Mouse (Mus musculus): Measurements from ENCODE around the gene Tas2r106. TPM values are rescaled to one million over a fixed set of nuclear protein-coding genes. Genes with fewer than 3 reads are reported as not detected.

Tas2r106 gene
- total and polyA plus RNA-seq, 2 experiments from 2014 or later, result not detected

DNA sequence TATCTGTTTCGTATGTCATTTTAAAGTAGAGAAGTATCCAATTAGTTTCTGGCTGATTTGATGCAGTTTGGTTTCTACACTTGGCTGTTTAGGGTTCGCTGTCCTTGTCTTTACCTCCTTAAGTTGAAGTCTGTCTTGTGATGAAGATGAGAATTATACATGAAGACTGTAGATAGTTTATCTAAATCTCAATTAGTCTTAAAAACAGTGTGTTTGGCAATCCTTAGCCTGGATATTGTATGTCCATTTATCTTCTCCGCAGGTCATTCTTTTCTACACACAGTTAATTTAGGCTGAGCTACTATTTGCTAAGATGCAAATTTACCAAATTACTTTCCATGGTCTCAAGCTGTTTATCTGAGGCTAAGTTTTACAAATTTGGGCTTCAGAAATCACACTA, 47.9 kb downstream of the Tas2r106 start, which contains the start of gene Tas2r130:
TSS of gene Tas2r130 (minus strand) at position 101 of the 400 bp plus-strand sequence.
- H3K4me2 ChIP-seq (ENCODE audit: low read depth, low read length), result no peak within 1 kb of the TSS
- H3K36me3 ChIP-seq (replicated peaks; ENCODE audit: control insufficient read depth, insufficient read depth, low read length), result no peaks in the 10 kb centered on the region
- no peak within 1 kb of the TSS for H3K9ac ChIP-seq (replicated peaks; ENCODE audit: low read depth, low read length)
- no peak for TF ChIP-seq CTCF (IDR thresholded peaks at IDR 0.05; ENCODE audit: low read depth)
- TF ChIP-seq EP300 (IDR thresholded peaks at IDR 0.05; ENCODE audit: low read depth), result no peak
- H3K27me3 ChIP-seq (ENCODE audit: control insufficient read depth, insufficient read depth, low read length), result no peaks in the 10 kb centered on the region
- H3K4me3 ChIP-seq (ENCODE audit: low read depth, low read length), result no peak within 1 kb of the TSS
- ATAC-seq (ENCODE audit: insufficient read depth, low read depth) (no peak), DNase-seq (ENCODE audit: low spot score) (no peak)
- H3K27ac ChIP-seq (ENCODE audit: low read depth), result no peak within 1 kb of the TSS
- no peaks in the 10 kb centered on the region for H3K4me1 ChIP-seq (ENCODE audit: control insufficient read depth, insufficient read depth)
- 56% methylated on average over 3 of the region's 3 CpGs for WGBS
- no peaks in the 10 kb centered on the region for H3K9me3 ChIP-seq (replicated peaks; ENCODE audit: control insufficient read depth, low read length)

Other genes with a start within 250 kb of the Tas2r106 start
- not detected in 2 replicates for gene 5430401F13Rik, start 192.5 kb downstream of the Tas2r106 start, total RNA-seq (2014; rRNA removed; ENCODE audit: low replicate concordance)
- gene 5430401F13Rik, start 192.5 kb downstream of the Tas2r106 start, polyA plus RNA-seq (2015; fragmentation: Nextera tagmentation; extraction: Ambion mirVana), result not detected in 2 replicates
- not detected in 2 replicates for gene Gm6619, start 192.5 kb downstream of the Tas2r106 start, total RNA-seq (2014; rRNA removed; ENCODE audit: low replicate concordance)
- gene Gm6619, start 192.5 kb downstream of the Tas2r106 start, polyA plus RNA-seq (2015; fragmentation: Nextera tagmentation; extraction: Ambion mirVana), result not detected in 2 replicates
- gene Tas2r130, start 48.0 kb downstream of the Tas2r106 start, total RNA-seq (2014; rRNA removed; ENCODE audit: low replicate concordance), result not detected in 2 replicates
- gene Tas2r130, start 48.0 kb downstream of the Tas2r106 start, polyA plus RNA-seq (2015; fragmentation: Nextera tagmentation; extraction: Ambion mirVana), result not detected in 2 replicates
- not detected in 2 replicates for gene Tas2r107, start 18.7 kb downstream of the Tas2r106 start, total RNA-seq (2014; rRNA removed; ENCODE audit: low replicate concordance)
- not detected in 2 replicates for gene Tas2r107, start 18.7 kb downstream of the Tas2r106 start, polyA plus RNA-seq (2015; fragmentation: Nextera tagmentation; extraction: Ambion mirVana)
- gene Tas2r104, start 6.9 kb upstream of the Tas2r106 start, total RNA-seq (2014; rRNA removed; ENCODE audit: low replicate concordance), result not detected in 2 replicates
- gene Tas2r104, start 6.9 kb upstream of the Tas2r106 start, polyA plus RNA-seq (2015; fragmentation: Nextera tagmentation; extraction: Ambion mirVana), result not detected in 2 replicates
- not detected in 2 replicates for gene Tas2r105, start 8.6 kb upstream of the Tas2r106 start, total RNA-seq (2014; rRNA removed; ENCODE audit: low replicate concordance)
- not detected in 2 replicates for gene Tas2r105, start 8.6 kb upstream of the Tas2r106 start, polyA plus RNA-seq (2015; fragmentation: Nextera tagmentation; extraction: Ambion mirVana)
- gene Tas2r114, start 11.2 kb upstream of the Tas2r106 start, total RNA-seq (2014; rRNA removed; ENCODE audit: low replicate concordance), result not detected in 2 replicates
- gene Tas2r114, start 11.2 kb upstream of the Tas2r106 start, polyA plus RNA-seq (2015; fragmentation: Nextera tagmentation; extraction: Ambion mirVana), result not detected in 2 replicates